Mouse (Mus musculus) MEL (cell line): ENCODE data around the gene Fxyd7. TPM values are rescaled to one million over a fixed set of nuclear protein-coding genes. Genes with fewer than 3 reads are reported as not detected.

ENCODE experiments used
- DNase-seq: peaks from one replicate; pipeline ENCODE4 v3.0.0; 2011; ENCODE audit warnings: low read depth, low spot score
- H3K27ac ChIP-seq: 2 replicates; pipeline ENCODE4 v1.5.1; 2012; ENCODE audit warnings: low read depth, mild to moderate bottlenecking, control low read depth, low read length, moderate library complexity; ENCODE audit not compliant: control insufficient read depth
- H3K27me3 ChIP-seq, 2 experiments: fragments of 150-350 bp in 1 of 2; sonication (generic) in 1 of 2; 2 replicates each; pipeline ENCODE4 v1.6.1; 2012; ENCODE audit warnings: low read length in 2 of 2, mild to moderate bottlenecking in 2 of 2, improper control_type of control experiment in 1 of 2, moderate library complexity in 1 of 2; ENCODE audit not compliant: insufficient read depth in 2 of 2, control insufficient read depth in 1 of 2
- H3K36me3 ChIP-seq, 2 experiments: 2 replicates each; pipeline ENCODE4 v1.6.1; 2012 to 2014; ENCODE audit warnings: low read length in 2 of 2, improper control_type of control experiment in 1 of 2, inconsistent platforms in 1 of 2, mild to moderate bottlenecking in 1 of 2; ENCODE audit not compliant: insufficient read depth in 2 of 2, control insufficient read depth in 1 of 2
- H3K4me1 ChIP-seq, 2 experiments: fragments of 150-350 bp in 1 of 2; sonication (generic) in 1 of 2; 2 replicates each; pipeline ENCODE4 v1.6.1; 2012; ENCODE audit warnings: low read length in 2 of 2, improper control_type of control experiment in 1 of 2, mild to moderate bottlenecking in 1 of 2; ENCODE audit not compliant: insufficient read depth in 2 of 2, control insufficient read depth in 1 of 2
- H3K4me3 ChIP-seq, 2 experiments: fragments of 150-350 bp in 1 of 2; sonication (generic) in 1 of 2; 2 replicates each; pipeline ENCODE4 v1.5.1; 2012; ENCODE audit warnings: low read depth in 2 of 2, low read length in 2 of 2, mild to moderate bottlenecking in 2 of 2, moderate library complexity in 2 of 2, control low read depth in 1 of 2, improper control_type of control experiment in 1 of 2; ENCODE audit not compliant: control insufficient read depth in 1 of 2, insufficient read depth in 1 of 2
- H3K79me2 ChIP-seq: 2 replicates; pipeline ENCODE4 v1.6.1; 2012; ENCODE audit warnings: mild to moderate bottlenecking, low read length, moderate library complexity; ENCODE audit not compliant: control insufficient read depth, poor library complexity, insufficient read depth
- H3K9ac ChIP-seq: 2 replicates; pipeline ENCODE4 v1.6.1; 2012; ENCODE audit warnings: low read depth, mild to moderate bottlenecking, control low read depth, low read length, moderate library complexity; ENCODE audit not compliant: control insufficient read depth, poor library complexity, severe bottlenecking
- H3K9me3 ChIP-seq: fragments of 150-350 bp; sonication (generic); replicated peaks from 2 replicates; pipeline ENCODE4 v1.6.1; 2012; ENCODE audit warnings: mild to moderate bottlenecking, low read length, improper control_type of control experiment, moderate library complexity; ENCODE audit not compliant: insufficient read depth
- BHLHE40 ChIP-seq: IDR thresholded peaks from 2 replicates; pipeline ENCODE4 v1.6.1; 2012; ENCODE audit warnings: low read depth, mild to moderate bottlenecking, inconsistent platforms, low read length, improper control_type of control experiment, borderline replicate concordance
- CHD1 ChIP-seq: IDR thresholded peaks from 2 replicates; pipeline ENCODE4 v1.6.1; 2012; ENCODE audit warnings: low read depth, mild to moderate bottlenecking, inconsistent platforms, low read length, improper control_type of control experiment
- ELF1 ChIP-seq: IDR thresholded peaks from 2 replicates; pipeline ENCODE4 v1.6.1; 2014; ENCODE audit warnings: low read depth, mild to moderate bottlenecking, inconsistent platforms, low read length, improper control_type of control experiment, moderate library complexity
- EP300 ChIP-seq, 2 experiments: IDR thresholded peaks; 2 replicates each; pipeline ENCODE4 v1.6.1; 2011; ENCODE audit warnings: improper control_type of control experiment in 2 of 2, low read length in 2 of 2, low read depth in 1 of 2, mild to moderate bottlenecking in 1 of 2
- ETS1 ChIP-seq: IDR thresholded peaks from 2 replicates; pipeline ENCODE4 v1.6.1; 2012; ENCODE audit warnings: low read depth, mild to moderate bottlenecking, inconsistent platforms, low read length, improper control_type of control experiment, moderate library complexity
- MAFK ChIP-seq: IDR thresholded peaks from 2 replicates; pipeline ENCODE4 v1.6.1; 2011; ENCODE audit warnings: low read depth, mild to moderate bottlenecking, low read length, improper control_type of control experiment, borderline replicate concordance
- MAZ ChIP-seq: IDR thresholded peaks from 2 replicates; pipeline ENCODE4 v1.6.1; 2012; ENCODE audit warnings: low read depth, mild to moderate bottlenecking, inconsistent platforms, low read length, improper control_type of control experiment
- MEF2A ChIP-seq: IDR thresholded peaks from 2 replicates; pipeline ENCODE4 v1.6.1; 2014; ENCODE audit warnings: low read depth, mild to moderate bottlenecking, inconsistent platforms, low read length, improper control_type of control experiment; ENCODE audit not compliant: poor library complexity, insufficient replicate concordance, severe bottlenecking; ENCODE audit errors: extremely low read depth
- MXI1 ChIP-seq: IDR thresholded peaks from 2 replicates; pipeline ENCODE4 v1.6.1; 2011; ENCODE audit warnings: mild to moderate bottlenecking, low read depth, low read length, improper control_type of control experiment
- MYC ChIP-seq: IDR thresholded peaks from 2 replicates; pipeline ENCODE4 v1.6.1; 2011; ENCODE audit warnings: low read depth, mild to moderate bottlenecking, low read length, improper control_type of control experiment, moderate library complexity
- NRF1 ChIP-seq: IDR thresholded peaks from 2 replicates; pipeline ENCODE4 v1.6.1; 2014; ENCODE audit warnings: low read depth, mild to moderate bottlenecking, inconsistent platforms, low read length, improper control_type of control experiment, moderate library complexity; ENCODE audit not compliant: poor library complexity, insufficient read depth, severe bottlenecking
- POLR2A ChIP-seq, 2 experiments: IDR thresholded peaks; 2 replicates each; pipeline ENCODE4 v1.6.1; 2011 to 2012; ENCODE audit warnings: low read length in 2 of 2, mild to moderate bottlenecking in 2 of 2, control low read depth in 1 of 2, improper control_type of control experiment in 1 of 2, low read depth in 1 of 2, moderate library complexity in 1 of 2; ENCODE audit not compliant: control insufficient read depth in 1 of 2, insufficient read depth in 1 of 2, poor library complexity in 1 of 2
- POLR2AphosphoS5 ChIP-seq: IDR thresholded peaks from 2 replicates; pipeline ENCODE4 v1.6.1; 2012; ENCODE audit warnings: low read depth, borderline replicate concordance, mild to moderate bottlenecking, inconsistent platforms, low read length, moderate library complexity, mixed read lengths
- RAD21 ChIP-seq: IDR thresholded peaks from 2 replicates; pipeline ENCODE4 v1.6.1; 2011; ENCODE audit warnings: mild to moderate bottlenecking, low read depth, low read length, improper control_type of control experiment
- SIN3A ChIP-seq: IDR thresholded peaks from 2 replicates; pipeline ENCODE4 v1.6.1; 2012; ENCODE audit warnings: low read length, improper control_type of control experiment, inconsistent platforms
- UBTF ChIP-seq: IDR thresholded peaks from 2 replicates; pipeline ENCODE4 v1.6.1; 2012; ENCODE audit warnings: low read depth, mild to moderate bottlenecking, inconsistent platforms, low read length, improper control_type of control experiment, moderate library complexity, borderline replicate concordance; ENCODE audit not compliant: insufficient read depth
- ZNF384 ChIP-seq: IDR thresholded peaks from 2 replicates; pipeline ENCODE4 v1.6.1; 2012; ENCODE audit warnings: low read depth, mild to moderate bottlenecking, inconsistent platforms, low read length, improper control_type of control experiment
- polyA plus RNA-seq, 2 experiments: library from polyadenylated mRNA; stranded (reverse) in 1 of 2; unstranded in 1 of 2; fragments of >175 nt in 1 of 2; fragments of >200 nt in 1 of 2; gene quantifications; 2 replicates each; pipeline versions ENCODE4 v1.2.1 to v1.2.4; 2012; ENCODE audit warnings: low replicate concordance in 2 of 2, low read depth in 1 of 2; ENCODE audit not compliant: insufficient read length in 2 of 2, insufficient read depth in 1 of 2, missing spikeins in 1 of 2
- total RNA-seq: library from RNA; depleted of rRNA; stranded (reverse); fragments of 300-350 nt; gene quantifications from 2 replicates; pipeline ENCODE4 v1.2.3, GENCODE M21; 2012

Gene Fxyd7
- total and polyA plus RNA-seq, 3 experiments: 0.11 TPM; not detected in 2

DNA sequence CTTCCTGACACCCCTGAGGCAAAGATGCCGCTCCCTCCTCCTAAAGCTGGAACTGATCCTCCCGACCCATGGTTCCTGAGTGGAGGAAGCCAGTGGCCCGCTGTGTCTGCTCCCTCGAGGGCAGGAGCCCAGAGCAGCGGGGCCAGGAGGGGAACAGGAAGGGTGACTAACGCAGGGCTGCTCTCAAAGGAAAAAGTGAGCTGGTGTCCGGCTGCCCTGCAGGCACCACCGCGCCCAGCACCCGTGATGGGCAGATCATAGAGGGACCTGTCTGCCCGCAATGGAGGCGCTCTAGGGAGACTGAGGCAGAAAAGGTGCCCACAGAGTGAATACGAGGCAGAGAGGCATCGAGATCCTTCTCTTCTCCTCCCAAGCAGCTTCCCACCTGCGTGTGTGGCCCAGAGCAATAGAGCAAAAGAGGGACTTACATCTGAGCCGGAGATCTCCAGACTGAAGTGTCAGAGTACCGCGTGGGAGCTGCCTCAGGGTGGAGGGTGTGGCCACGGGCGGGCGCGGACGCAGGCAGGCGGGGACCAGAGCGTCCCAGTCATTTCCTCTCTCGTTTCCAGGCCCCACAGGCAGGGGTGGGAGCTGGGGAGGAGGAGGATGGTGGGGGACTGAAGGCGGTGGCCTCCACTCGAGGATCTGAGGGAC, 9.5 kb downstream of the Fxyd7 start:
- Histone ChIP-seq H3K79me2 (no peaks in the 10 kb centered on the region; the same call in 1 of the 2 replicates), H3K4me3 (peak overlapping the region; percentile 32 to 35; a peak in 3 of 4 replicates), H3K36me3 (peaks cover 0 to 10% of the 10 kb centered on the region in 2 experiments; a peak in 2 of 4 replicates), H3K9ac (peak overlapping the region; percentile 28), H3K27me3 (no peaks in the 10 kb centered on the region), H3K4me1 (peaks cover 2 to 24% of the 10 kb centered on the region in 2 experiments), H3K27ac (no peak overlapping the region), H3K9me3 (no peaks in the 10 kb centered on the region)
- TF ChIP-seq SIN3A (peak; percentile 30; the same call in 1 of the 2 replicates), MAFK (no peak), MEF2A (no peak), MXI1 (0 out of 2 replicates have a peak, but pooled peaks have one; percentile 34), BHLHE40 (no peak), EP300 (IDR thresholded peaks at IDR 0.05; ENCODE audit: low read depth in 1 of 2, low read length in 2 of 2) (no peak), UBTF (no peak)
- DNase-seq: peak; percentile 53

DNA sequence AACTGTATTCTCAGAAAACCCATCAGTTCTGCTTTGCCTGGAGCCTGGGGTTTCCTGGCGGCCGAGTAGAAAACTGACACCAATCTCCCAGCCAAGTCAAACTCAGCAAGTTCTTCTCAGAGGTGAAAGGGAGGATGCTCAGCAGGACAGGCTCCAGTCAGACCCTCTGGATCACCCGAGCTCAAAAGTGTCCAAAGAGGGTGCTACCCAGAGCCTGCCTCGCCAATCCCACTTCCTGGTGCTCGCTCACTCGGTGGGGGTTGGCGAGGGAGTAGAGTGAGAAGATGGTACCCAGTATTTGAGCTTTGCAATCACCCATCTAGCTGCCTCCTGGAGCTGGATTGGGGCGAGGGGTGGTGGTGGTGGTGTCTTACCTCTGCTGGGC, 10.3 kb downstream of the Fxyd7 start:
- H3K36me3 ChIP-seq: peaks cover 0 to 13% of the 10 kb centered on the region in 2 experiments; a peak in 2 of 4 replicates
- TF ChIP-seq ZNF384 (no peak), MAFK (no peak), SIN3A (no peak), NRF1 (no peak), ELF1 (no peak), CHD1 (no peak), EP300 (IDR thresholded peaks at IDR 0.05; ENCODE audit: low read depth in 1 of 2, low read length in 2 of 2) (0 out of 4 replicates have a peak, but pooled peaks of 1 of the 2 experiments have one; percentile 1), ETS1 (no peak), BHLHE40 (no peak), RAD21 (no peak), MYC (no peak), POLR2AphosphoS5 (no peak), MAZ (0 out of 2 replicates have a peak, but pooled peaks have one; percentile 3), POLR2A (IDR thresholded peaks at IDR 0.05; ENCODE audit: control insufficient read depth in 1 of 2, insufficient read depth in 1 of 2, low read depth in 1 of 2, low read length in 2 of 2, poor library complexity in 1 of 2) (no peak)
- no peak overlapping the region for H3K9ac ChIP-seq
- H3K4me3 ChIP-seq: no peak overlapping the region; a peak in 1 of 4 replicates
- no peaks in the 10 kb centered on the region for H3K9me3 ChIP-seq
- no peaks in the 10 kb centered on the region; the same call in 1 of the 2 replicates for H3K79me2 ChIP-seq
- 0 out of 2 replicates have a peak overlapping the region, but pooled peaks have one; percentile 19 for H3K27ac ChIP-seq
- H3K4me1 ChIP-seq: peaks cover 2 to 31% of the 10 kb centered on the region in 2 experiments
- DNase-seq: no peak
- no peaks in the 10 kb centered on the region for H3K27me3 ChIP-seq
